10 mouse cellular contexts compared by ENCODE assay signal in the genomic region with DNA sequence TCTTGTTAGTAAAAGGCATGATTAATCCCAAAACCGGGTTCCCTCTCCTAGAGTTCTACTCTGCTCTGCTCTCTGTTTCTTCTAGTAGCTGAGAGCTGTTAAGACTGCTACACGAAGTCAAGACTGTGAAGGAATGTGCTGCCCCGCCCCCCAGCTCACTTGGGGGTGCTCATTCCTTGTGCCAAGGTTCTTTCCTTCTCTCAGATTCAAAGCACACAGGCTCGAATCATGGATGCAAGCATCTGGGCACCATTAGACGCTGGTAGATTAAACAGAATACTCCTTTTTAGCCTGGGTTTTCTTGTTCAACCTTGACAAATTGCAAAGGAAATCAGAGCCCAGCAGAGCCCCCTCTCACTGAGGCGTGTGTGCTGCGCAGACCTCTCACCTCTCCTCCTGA.
DNase-seq lines count a peak whose midpoint lies in the region; ATAC-seq lines count a peak whose summit lies in the region.
"Had no signal": no experiment of that assay in that cellular context is flagged by ENCODE, and none has a peak within 500 bp of the region (broad histone marks: within the 10 kb centered on the region; RNA-seq: fewer than 3 reads in every experiment).

No protein-coding gene starts in this region.

- ATAC-seq in kidney, embryonic 16.5 days (ENCODE audit: low FRiP score, low TSS enrichment) = no peak
- no peak; the same call in 1 of the 2 replicates for ATAC-seq in limb, embryonic 12.5 days (ENCODE audit: insufficient number of reproducible peaks, insufficient read depth, low FRiP score, low TSS enrichment, low read depth)

- H3K9ac ChIP-seq in kidney, embryonic 16.5 days (replicated peaks; ENCODE audit: low read length) = no peak overlapping the region
- H3K9ac ChIP-seq in limb, embryonic 12.5 days (replicated peaks) = no peak overlapping the region

- WGBS in kidney, embryonic 16.5 days = 34% methylated on average over 7 of the region's 7 CpGs
- 19% methylated on average over 7 of the region's 7 CpGs for WGBS in limb, embryonic 12.5 days

- H3K4me1 ChIP-seq in kidney, embryonic 16.5 days (ENCODE audit: insufficient read depth, low read length) = no peaks in the 10 kb centered on the region
- peaks cover 35% of the 10 kb centered on the region for H3K4me1 ChIP-seq in limb, embryonic 12.5 days (replicated peaks)

- no peak overlapping the region for H3K4me3 ChIP-seq in kidney, embryonic 16.5 days (ENCODE audit: low read length)
- no peak overlapping the region for H3K4me3 ChIP-seq in limb, embryonic 12.5 days (replicated peaks)

- no peaks in the 10 kb centered on the region for H3K36me3 ChIP-seq in kidney, embryonic 16.5 days (ENCODE audit: insufficient read depth, low read length)
- no peaks in the 10 kb centered on the region for H3K36me3 ChIP-seq in limb, embryonic 12.5 days

- DNase-seq in kidney, postnatal 14 days = peak; percentile 8
- DNase-seq in R1 (ENCODE audit: low read depth, low spot score) = peak; percentile 10
- peak; percentile 61 for DNase-seq in embryo, embryonic 11 days
- no peak for DNase-seq in cerebellum, adult 11 months
- DNase-seq in left cerebral cortex, postnatal 14 days (ENCODE audit: low spot score in 2 of 2) = no peak
- DNase-seq: cerebellum, adult 8-10 months; thymus, postnatal 36 days had no signal

- no peaks in the 10 kb centered on the region for H3K9me3 ChIP-seq in kidney, embryonic 16.5 days (ENCODE audit: low read length)
- H3K9me3 ChIP-seq in limb, embryonic 12.5 days = no peaks in the 10 kb centered on the region

- intact Hi-C loops in left cerebral cortex, postnatal 14 days (cut with DNase I) = no loop called here

- H3K4me2 ChIP-seq in kidney, embryonic 16.5 days (replicated peaks; ENCODE audit: low read depth, low read length) = no peak overlapping the region
- peak overlapping the region; percentile 26 for H3K4me2 ChIP-seq in limb, embryonic 12.5 days

- no peak overlapping the region for H3K27ac ChIP-seq in kidney, embryonic 16.5 days (ENCODE audit: low read length)
- 0 out of 2 replicates have a peak overlapping the region, but pooled peaks have one; percentile 35 for H3K27ac ChIP-seq in limb, embryonic 12.5 days
- H3K27ac ChIP-seq: kidney, postnatal 0 days had no signal

- H3K27me3 ChIP-seq in kidney, embryonic 16.5 days (ENCODE audit: insufficient read depth, low read length) = no peaks in the 10 kb centered on the region
- no peaks in the 10 kb centered on the region for H3K27me3 ChIP-seq in limb, embryonic 12.5 days

Comparison
In these comparisons a context has a peak if more than half of its experiments do, and no peak if none do; other contexts are left out.
1. DNase-seq: peak in kidney, postnatal 14 days (single experiment), R1 (single experiment) and embryo, embryonic 11 days (single experiment); none in cerebellum, adult 11 months (single experiment) and left cerebral cortex, postnatal 14 days (0 of 2).